Mouse (Mus musculus): ENCODE results near the gene Nhej1. TPM values are rescaled to one million over a fixed set of nuclear protein-coding genes. Genes with fewer than 3 reads are reported as not detected.

Gene Nhej1
- polyA plus RNA-seq, 1 experiment from 2014 or later = 8.4 TPM

DNA sequence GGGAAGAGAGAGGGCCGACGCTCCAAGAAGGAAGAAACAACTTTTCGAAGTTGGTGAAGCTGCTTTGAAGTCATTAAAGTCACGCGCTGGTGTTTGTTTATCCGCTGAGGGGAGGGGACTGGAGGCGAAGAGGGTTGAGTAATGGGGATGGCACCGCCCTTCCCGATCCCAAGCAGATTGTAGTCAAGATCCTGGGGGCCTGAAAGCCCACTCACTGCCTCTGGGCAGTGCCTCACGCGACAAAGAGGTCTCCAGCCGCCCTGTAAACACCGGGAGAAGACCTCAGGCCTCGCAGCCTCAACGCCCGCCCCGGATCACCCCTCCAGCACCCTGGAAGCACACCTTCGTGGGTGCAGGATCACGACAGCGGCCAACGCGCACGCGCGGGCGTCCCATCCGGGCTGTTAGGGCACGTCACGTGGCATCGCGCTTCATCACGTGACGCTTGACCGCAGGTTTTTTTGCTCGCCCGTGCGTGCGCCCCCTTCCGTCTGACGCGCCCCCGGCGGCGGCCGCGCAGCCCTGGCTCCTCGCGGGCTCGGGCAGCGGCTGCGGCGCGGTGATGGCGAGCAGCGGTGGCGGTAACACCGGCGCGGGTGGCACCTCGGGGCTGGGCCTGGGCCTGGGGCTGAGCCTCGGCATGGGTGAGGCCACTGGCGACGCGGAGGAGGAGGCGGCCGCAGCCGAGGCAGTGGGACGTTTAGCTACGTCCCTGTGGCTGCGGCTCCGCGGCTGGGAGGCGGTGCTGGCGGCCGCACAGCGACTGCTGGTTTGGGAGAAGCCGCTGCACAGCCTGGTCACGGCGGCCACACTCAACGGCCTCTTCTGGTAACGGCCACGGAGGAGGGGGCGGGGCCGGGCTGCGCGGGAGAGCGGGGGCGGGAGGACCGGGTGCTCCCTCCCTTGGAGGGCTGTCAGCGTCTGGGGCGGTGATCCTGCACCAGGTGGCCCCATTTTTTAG lies 17.6 kb upstream of the Nhej1 start, which contains the start of the genes Cnppd1 and Retreg2:
Gene Cnppd1 (minus strand): TSS at position 411 of the 961 bp plus-strand sequence.
Gene Retreg2 (plus strand): TSS at position 478 of the 961 bp plus-strand sequence.
- H3K4me2 ChIP-seq = peak within 1 kb of the TSS; percentile 99
- under 1% methylated on average over 70 of the region's 91 CpGs for WGBS
- H3K36me3 ChIP-seq (ENCODE audit: poor library complexity, severe bottlenecking) = peaks cover 55% of the 10 kb centered on the region
- peak within 1 kb of the TSS; percentile 97 for H3K27ac ChIP-seq
- H3K27me3 ChIP-seq = no peaks in the 10 kb centered on the region
- peak within 1 kb of the TSS; percentile 94 for H3K9ac ChIP-seq
- H3K4me1 ChIP-seq = peaks cover 36% of the 10 kb centered on the region
- H3K9me3 ChIP-seq (replicated peaks) = no peaks in the 10 kb centered on the region
- ATAC-seq = peak; percentile 90
- peak within 1 kb of the TSS; percentile 87 for H3K4me3 ChIP-seq

DNA sequence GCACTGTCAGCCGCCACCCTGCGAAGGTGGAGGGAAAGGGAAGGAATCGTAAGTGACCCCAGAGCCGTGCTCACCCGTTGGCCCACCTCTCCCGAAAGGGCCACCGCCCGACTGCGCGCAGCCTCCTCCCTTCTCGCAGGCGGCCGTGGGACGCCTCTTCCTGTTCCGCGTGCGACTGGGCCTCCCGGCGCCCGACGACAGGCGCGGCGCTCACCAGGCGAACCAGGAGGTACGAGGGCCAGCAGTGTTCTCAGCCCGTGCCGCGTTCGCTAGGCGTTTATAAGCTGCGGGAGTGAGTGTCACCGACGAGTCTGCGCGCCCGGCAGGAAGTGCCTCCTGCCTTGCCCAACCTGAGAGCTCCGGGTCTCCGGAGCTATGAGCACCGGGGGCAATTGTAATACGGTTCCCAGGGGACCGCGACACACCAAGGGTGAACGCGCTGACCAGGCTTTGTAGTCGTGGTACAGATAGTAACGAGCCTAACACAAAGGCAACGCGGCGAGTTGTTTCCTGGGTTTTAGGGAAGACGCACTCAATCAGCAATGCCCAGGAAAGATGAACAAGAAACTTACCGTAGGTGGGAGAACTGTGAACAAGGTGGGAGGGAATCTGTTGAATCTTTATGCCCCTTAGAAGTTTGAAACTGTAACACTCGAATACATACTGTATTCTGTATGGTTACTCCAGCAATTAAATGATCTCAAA lies 16.6 kb upstream of the Nhej1 start:
- under 1% methylated on average over 53 of the region's 53 CpGs for WGBS
- Histone ChIP-seq H3K9ac (peak overlapping the region; percentile 94), H3K36me3 (ENCODE audit: poor library complexity, severe bottlenecking) (peaks cover 55% of the 10 kb centered on the region), H3K9me3 (replicated peaks) (no peaks in the 10 kb centered on the region), H3K4me1 (peaks cover 36% of the 10 kb centered on the region), H3K4me2 (peak overlapping the region; percentile 99), H3K27ac (peak overlapping the region; percentile 97), H3K4me3 (peak overlapping the region; percentile 87), H3K27me3 (no peaks in the 10 kb centered on the region)
- ATAC-seq = 0 out of 2 replicates have a peak, but pooled peaks have one; percentile 4

DNA sequence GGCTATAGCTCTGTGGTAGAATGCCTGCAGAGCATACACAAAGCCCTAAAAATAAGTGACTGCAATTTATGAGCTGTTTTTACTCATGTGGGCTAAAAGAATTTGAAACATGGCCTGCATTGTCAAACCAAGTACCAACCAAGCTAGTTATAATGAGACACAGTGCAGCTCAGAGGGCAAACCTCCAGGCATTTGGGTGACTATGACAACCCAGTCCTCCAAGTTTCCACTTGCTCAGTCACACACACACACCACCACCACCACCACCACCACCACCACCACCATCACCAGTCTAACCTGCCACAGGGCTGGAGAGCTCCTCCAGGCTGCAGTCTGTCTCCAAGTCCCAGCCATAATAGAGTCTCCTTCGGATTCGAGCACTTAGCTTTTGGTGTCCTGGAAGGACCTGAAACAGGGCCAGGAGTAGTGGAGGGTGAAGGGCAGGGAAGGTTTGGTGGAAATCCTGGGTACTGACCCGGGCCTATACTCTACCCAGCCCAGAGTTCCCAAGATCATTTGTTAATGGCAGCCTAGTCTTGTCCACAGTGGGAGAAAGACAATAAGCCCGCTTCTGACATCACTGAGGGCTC lies 15.7 kb upstream of the Nhej1 start:
- H3K27ac ChIP-seq = no peak overlapping the region
- H3K27me3 ChIP-seq = no peaks in the 10 kb centered on the region
- peak overlapping the region; percentile 94 for H3K9ac ChIP-seq
- peaks cover 36% of the 10 kb centered on the region for H3K4me1 ChIP-seq
- H3K9me3 ChIP-seq (replicated peaks) = no peaks in the 10 kb centered on the region
- 65% methylated on average over 4 of the region's 4 CpGs for WGBS
- H3K4me2 ChIP-seq = peak overlapping the region; percentile 99
- peaks cover 55% of the 10 kb centered on the region for H3K36me3 ChIP-seq (ENCODE audit: poor library complexity, severe bottlenecking)
- H3K4me3 ChIP-seq = peak overlapping the region; percentile 87
- ATAC-seq = no peak

DNA sequence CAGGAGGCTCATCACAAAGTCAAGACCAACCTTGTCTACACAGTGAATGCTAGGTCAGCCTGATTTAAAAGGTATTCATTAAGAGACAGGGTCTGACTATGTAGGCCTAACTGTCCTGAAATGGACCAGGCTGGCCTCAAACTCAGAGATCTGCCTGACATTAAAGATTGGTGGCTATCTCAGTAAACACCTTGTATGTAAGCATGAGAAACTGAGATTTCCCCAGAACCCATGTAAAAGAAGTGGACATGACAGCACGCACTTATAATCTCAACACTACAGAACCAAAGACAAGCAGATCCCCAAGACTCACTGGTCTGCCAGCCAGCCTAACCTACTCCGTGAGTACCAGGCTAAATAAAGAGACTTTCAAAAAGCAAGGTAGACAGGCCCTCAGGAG lies 13.4 kb upstream of the Nhej1 start:
- H3K27ac ChIP-seq = no peak overlapping the region
- peaks cover 49% of the 10 kb centered on the region for H3K36me3 ChIP-seq (ENCODE audit: poor library complexity, severe bottlenecking)
- H3K4me3 ChIP-seq = no peak overlapping the region
- ATAC-seq = no peak
- H3K9me3 ChIP-seq (replicated peaks) = no peaks in the 10 kb centered on the region
- WGBS = 92% methylated on average over 2 of the region's 2 CpGs
- H3K27me3 ChIP-seq = no peaks in the 10 kb centered on the region
- H3K4me2 ChIP-seq = no peak overlapping the region
- no peak overlapping the region for H3K9ac ChIP-seq
- peaks cover 25% of the 10 kb centered on the region for H3K4me1 ChIP-seq

DNA sequence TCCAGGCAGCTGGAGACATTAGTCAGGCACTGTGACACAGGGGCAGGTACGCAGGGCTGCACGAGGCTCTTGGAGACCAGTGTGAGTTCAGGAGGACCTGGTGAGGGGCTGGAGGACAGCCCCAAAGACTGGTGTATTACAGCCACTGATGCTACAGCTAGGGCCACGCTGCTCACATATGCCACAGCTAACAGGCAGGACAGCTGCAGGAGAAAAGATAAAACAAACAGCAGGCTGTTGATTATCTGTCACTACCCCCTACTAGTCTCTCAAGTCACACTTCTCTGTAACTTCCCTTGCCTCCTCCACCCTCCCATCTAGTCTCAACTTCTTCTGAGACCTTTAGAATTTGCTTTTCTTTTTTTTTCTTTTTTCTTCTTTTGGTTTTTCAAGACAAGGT lies 11.7 kb upstream of the Nhej1 start:
- Histone ChIP-seq H3K4me1 (peaks cover 23% of the 10 kb centered on the region), H3K9me3 (replicated peaks) (no peaks in the 10 kb centered on the region), H3K4me3 (no peak overlapping the region), H3K27me3 (no peaks in the 10 kb centered on the region), H3K36me3 (ENCODE audit: poor library complexity, severe bottlenecking) (peaks cover 49% of the 10 kb centered on the region), H3K27ac (no peak overlapping the region), H3K9ac (no peak overlapping the region), H3K4me2 (no peak overlapping the region)
- ATAC-seq = no peak
- 76% methylated on average over 3 of the region's 3 CpGs for WGBS

DNA sequence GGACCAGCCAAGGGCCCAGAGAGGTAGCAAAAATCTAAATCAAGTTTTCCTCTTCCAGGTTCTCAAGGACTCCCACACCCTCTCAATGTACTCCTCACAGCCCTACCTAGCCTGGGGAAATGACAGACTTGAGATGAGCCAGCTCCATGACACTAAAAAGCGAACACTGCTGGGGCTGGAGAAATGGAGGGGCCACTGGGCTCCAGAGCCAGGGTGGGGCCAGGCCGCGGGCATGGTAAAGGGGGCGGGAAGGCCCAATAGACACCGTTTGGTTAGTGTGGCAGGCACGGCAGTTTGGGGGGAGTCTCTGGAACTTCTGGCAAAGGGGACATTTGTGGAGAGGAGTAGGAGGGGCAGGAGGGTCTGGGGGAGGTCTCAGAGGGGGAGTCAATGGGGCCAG lies 11.3 kb upstream of the Nhej1 start:
- H3K9ac ChIP-seq = no peak overlapping the region
- H3K9me3 ChIP-seq (replicated peaks) = no peaks in the 10 kb centered on the region
- H3K36me3 ChIP-seq (ENCODE audit: poor library complexity, severe bottlenecking) = peaks cover 49% of the 10 kb centered on the region
- H3K4me2 ChIP-seq = no peak overlapping the region
- no peaks in the 10 kb centered on the region for H3K27me3 ChIP-seq
- no peak overlapping the region for H3K27ac ChIP-seq
- H3K4me1 ChIP-seq = peaks cover 20% of the 10 kb centered on the region
- ATAC-seq = no peak
- WGBS = 94% methylated on average over 6 of the region's 6 CpGs
- H3K4me3 ChIP-seq = no peak overlapping the region

DNA sequence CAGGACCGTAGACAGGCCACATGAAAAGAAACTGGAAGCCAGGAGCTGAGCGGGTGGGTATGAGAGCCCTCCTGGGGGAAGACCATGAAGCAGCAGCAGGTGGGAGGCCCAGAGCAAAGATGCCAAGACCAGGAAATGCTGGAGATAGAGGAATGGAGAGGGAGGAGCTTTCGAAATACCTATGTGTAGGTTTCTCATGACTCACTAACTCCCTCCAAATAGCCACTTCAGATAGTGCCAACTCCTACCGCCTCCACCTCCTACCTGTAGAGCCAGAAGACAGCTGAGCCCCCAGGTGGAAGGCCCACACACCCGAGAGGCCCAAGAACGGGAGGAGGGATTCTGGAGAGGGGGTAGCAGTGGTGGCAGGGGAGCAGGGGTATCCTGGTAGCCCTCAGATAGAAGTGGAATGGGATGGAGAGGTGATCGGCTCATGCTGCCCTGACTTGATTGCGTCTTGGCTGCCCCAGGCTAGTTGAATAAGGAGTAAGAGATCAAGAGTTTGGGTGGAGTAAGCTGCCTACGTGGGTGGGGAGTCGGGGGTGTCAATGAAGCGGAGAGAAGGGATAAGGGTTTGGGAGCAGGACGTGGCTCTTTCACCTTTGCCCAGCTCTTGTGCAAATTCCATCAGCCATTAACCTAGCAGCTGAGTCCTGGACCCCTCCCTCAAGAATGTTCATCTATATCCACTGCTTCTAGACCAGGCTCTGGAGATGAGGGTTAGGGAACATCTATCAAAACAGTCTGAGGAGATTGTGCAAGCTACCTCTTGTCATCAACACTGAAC lies 8.6 kb upstream of the Nhej1 start, which contains the start of gene Slc23a3:
Gene Slc23a3 (minus strand): TSS at position 470 of the 787 bp plus-strand sequence.
- H3K4me1 ChIP-seq = no peaks in the 10 kb centered on the region
- WGBS = 66% methylated on average over 12 of the region's 12 CpGs

DNA sequence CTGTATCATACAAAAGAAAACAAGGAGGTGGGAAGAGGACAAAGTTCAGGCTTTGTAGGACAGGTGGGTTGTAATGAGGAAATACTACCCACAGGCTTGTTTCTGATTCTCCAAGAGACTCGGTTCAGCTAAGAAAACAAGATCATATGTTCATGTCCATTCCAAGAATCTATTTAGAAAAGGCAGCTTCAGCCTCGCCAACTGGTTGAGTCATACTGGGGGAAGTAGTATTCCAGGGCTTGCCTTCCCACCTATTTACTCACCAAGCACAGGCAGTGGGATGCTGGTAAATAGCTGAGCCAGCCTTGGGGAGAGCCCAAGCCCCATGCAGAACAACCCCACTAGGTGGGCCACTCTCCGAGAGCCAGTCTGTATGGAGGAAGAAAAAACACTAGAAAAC lies 3.6 kb upstream of the Nhej1 start:
- no peak overlapping the region for H3K4me3 ChIP-seq
- H3K27me3 ChIP-seq = 0 out of 2 replicates have a peak, but pooled peaks cover 3% of the 10 kb centered on the region
- no peak overlapping the region for H3K4me2 ChIP-seq
- 0 out of 2 replicates have a peak, but pooled peaks cover 5% of the 10 kb centered on the region for H3K4me1 ChIP-seq
- H3K36me3 ChIP-seq (ENCODE audit: poor library complexity, severe bottlenecking) = no peaks in the 10 kb centered on the region
- ATAC-seq = no peak
- WGBS = 73% methylated on average over 3 of the region's 3 CpGs
- H3K9me3 ChIP-seq (replicated peaks) = no peaks in the 10 kb centered on the region
- no peak overlapping the region for H3K9ac ChIP-seq
- H3K27ac ChIP-seq = no peak overlapping the region

More for the DNA sequence above, 8.6 kb upstream of the Nhej1 start, which contains the start of gene Slc23a3:
- Histone ChIP-seq H3K36me3 (ENCODE audit: poor library complexity, severe bottlenecking) (peaks cover 37% of the 10 kb centered on the region), H3K27me3 (0 out of 2 replicates have a peak, but pooled peaks cover 3% of the 10 kb centered on the region), H3K4me2 (no peak within 1 kb of the TSS), H3K4me3 (no peak within 1 kb of the TSS), H3K9me3 (replicated peaks) (no peaks in the 10 kb centered on the region), H3K9ac (no peak within 1 kb of the TSS), H3K27ac (no peak within 1 kb of the TSS)
- ATAC-seq = no peak

DNA sequence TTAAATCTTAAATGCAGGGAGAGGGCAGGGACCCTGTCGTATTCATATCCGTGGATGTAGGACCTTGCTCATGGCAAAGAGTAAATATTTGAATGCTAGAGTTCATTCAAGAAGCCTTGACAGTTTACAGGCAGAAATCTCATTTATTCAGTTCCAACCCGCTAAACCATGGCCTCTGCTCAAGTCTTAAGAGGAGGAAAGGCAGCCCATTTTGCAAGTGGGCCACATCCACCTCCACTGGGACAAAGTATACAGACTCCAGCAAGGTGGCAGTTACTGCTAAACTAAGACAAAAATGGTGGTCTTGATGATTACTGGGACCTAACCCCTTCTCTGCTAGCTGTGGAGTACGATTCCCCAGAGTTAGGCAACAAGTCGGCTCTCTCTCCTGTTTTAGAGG lies 418 bp upstream of the Nhej1 start:
- 35% methylated on average over 5 of the region's 5 CpGs for WGBS
- 0 out of 2 replicates have a peak, but pooled peaks cover 3% of the 10 kb centered on the region for H3K27me3 ChIP-seq
- peak overlapping the region; percentile 91; the same call in 1 of the 2 replicates for H3K27ac ChIP-seq

DNA sequence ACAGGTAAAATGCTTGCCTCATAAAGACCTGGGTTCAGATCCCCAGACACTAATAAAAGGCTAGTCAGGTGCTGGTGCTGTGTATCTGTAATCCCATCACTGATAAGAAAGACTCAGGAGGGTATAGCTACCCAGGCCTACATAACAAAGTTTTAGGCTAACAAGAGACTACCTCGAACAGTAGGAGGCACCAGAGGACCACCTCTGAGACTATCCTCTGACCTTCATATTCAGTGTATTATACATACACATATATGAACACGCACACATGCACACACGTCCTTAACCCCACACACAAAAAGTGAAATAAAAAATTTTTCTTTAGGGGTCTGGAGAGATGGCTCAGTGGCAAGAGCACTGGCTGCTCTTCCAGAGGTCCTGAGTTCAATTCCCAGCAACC lies 2.8 kb downstream of the Nhej1 start:
- Histone ChIP-seq H3K4me1 (0 out of 2 replicates have a peak, but pooled peaks cover 5% of the 10 kb centered on the region), H3K4me3 (no peak overlapping the region), H3K27ac (no peak overlapping the region), H3K9ac (no peak overlapping the region), H3K4me2 (no peak overlapping the region), H3K27me3 (no peaks in the 10 kb centered on the region), H3K36me3 (ENCODE audit: poor library complexity, severe bottlenecking) (no peaks in the 10 kb centered on the region), H3K9me3 (replicated peaks) (no peaks in the 10 kb centered on the region)
- 78% methylated on average over 3 of the region's 3 CpGs for WGBS
- no peak for ATAC-seq

More for the DNA sequence above, 418 bp upstream of the Nhej1 start:
- no peaks in the 10 kb centered on the region for H3K9me3 ChIP-seq (replicated peaks)
- 0 out of 2 replicates have a peak, but pooled peaks cover 5% of the 10 kb centered on the region for H3K4me1 ChIP-seq
- H3K4me2 ChIP-seq = peak overlapping the region; percentile 61
- H3K4me3 ChIP-seq = peak overlapping the region; percentile 56
- no peaks in the 10 kb centered on the region for H3K36me3 ChIP-seq (ENCODE audit: poor library complexity, severe bottlenecking)
- ATAC-seq = no peak
- no peak overlapping the region for H3K9ac ChIP-seq

DNA sequence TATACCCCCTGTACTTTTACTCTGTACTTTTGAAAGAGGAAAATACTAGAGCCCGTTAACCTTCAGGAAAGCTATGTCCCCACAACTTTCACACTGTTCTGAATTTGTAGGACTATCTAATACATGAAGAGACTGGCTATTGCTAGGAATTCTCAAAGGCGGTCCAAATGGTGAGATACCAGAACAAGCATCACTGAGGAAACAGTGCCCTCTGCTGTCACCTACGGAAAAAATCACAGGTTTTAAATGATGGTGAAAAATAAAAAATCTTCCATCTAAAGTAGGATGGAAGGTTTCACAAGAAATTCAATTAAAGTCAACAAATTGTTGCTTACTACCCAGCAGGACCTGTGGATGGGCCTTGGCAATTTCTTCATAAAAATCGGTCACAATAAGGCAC lies 72.9 kb downstream of the Nhej1 start:
- Histone ChIP-seq H3K4me3 (no peak overlapping the region), H3K4me2 (no peak overlapping the region), H3K9ac (no peak overlapping the region), H3K36me3 (ENCODE audit: poor library complexity, severe bottlenecking) (no peaks in the 10 kb centered on the region), H3K4me1 (no peaks in the 10 kb centered on the region), H3K9me3 (replicated peaks) (no peaks in the 10 kb centered on the region), H3K27ac (no peak overlapping the region), H3K27me3 (no peaks in the 10 kb centered on the region)
- ATAC-seq = no peak
- 40% methylated on average over 4 of the region's 4 CpGs for WGBS

All from forebrain, embryonic 13.5 days (tissue).